Mouse (Mus musculus) layer of hippocampus, adult 8-10 months (tissue): Measurements from ENCODE around the gene Nudt9. TPM values are rescaled to one million over a fixed set of nuclear protein-coding genes. Genes with fewer than 3 reads are reported as not detected.
A peak's percentile ranks its signal among the peaks of the same experiment; 100 is the strongest.
"Not testable (repeated sequence)": the region's sequence is repeated elsewhere in the genome, so short reads cannot be mapped to it uniquely, and the experiment has no call there.

ENCODE experiments used
- DNase-seq, 2 experiments: peaks; one replicate each; pipeline ENCODE4 v3.0.0; 2022; ENCODE audit warnings: low spot score in 2 of 2
- total RNA-seq, 4 experiments: library from RNA; stranded (reverse); gene quantifications; 2 replicates each; pipeline ENCODE4 v1.2.4; 2022

Nudt9 gene
- 10 to 100 TPM; 64.8 to 79.1 (median 69.7) TPM for total RNA-seq

GRCm38 (mm10) chr5:104046256-104047199 is at the start of gene Nudt9:
Gene Nudt9 (plus strand): TSS chr5:104046306.
- peak; percentile 97 to 98 for DNase-seq

- DNase-seq: peak in 1 of 2 experiments; percentile 33
These were observed 47.4 kb upstream of the Nudt9 start for GRCm38 (mm10) chr5:103998739-103999138.

GRCm38 (mm10) chr5:103999738-104000137 is 46.4 kb upstream of the Nudt9 start:
- peak; percentile 42 to 84 for DNase-seq

GRCm38 (mm10) chr5:104002549-104003255 is 43.4 kb upstream of the Nudt9 start:
- DNase-seq: no peak

GRCm38 (mm10) chr5:104003256-104003931 is 42.7 kb upstream of the Nudt9 start:
- no peak for DNase-seq

GRCm38 (mm10) chr5:104003955-104004354 is 42.2 kb upstream of the Nudt9 start:
- no peak for DNase-seq

- DNase-seq: no peak
These were observed 39.3 kb upstream of the Nudt9 start for GRCm38 (mm10) chr5:104006811-104007210.

- DNase-seq: no peak
These were observed 38.3 kb upstream of the Nudt9 start for GRCm38 (mm10) chr5:104007801-104008200.

GRCm38 (mm10) chr5:104009421-104009820 is 36.7 kb upstream of the Nudt9 start:
- no peak for DNase-seq

GRCm38 (mm10) chr5:104010261-104010660 is 35.8 kb upstream of the Nudt9 start:
- no peak for DNase-seq

GRCm38 (mm10) chr5:104011419-104011818 is 34.7 kb upstream of the Nudt9 start:
- DNase-seq: no peak

GRCm38 (mm10) chr5:104021597-104022378 is 24.3 kb upstream of the Nudt9 start, which contains the start of gene Hsd17b11:
Gene Hsd17b11 (minus strand): TSS chr5:104021919.
- DNase-seq: peak; percentile 61 to 62

GRCm38 (mm10) chr5:104022558-104022957 is 23.5 kb upstream of the Nudt9 start:
- no peak for DNase-seq

GRCm38 (mm10) chr5:104023289-104024020 is 22.7 kb upstream of the Nudt9 start:
- no peak for DNase-seq

GRCm38 (mm10) chr5:104024193-104024592 is 21.9 kb upstream of the Nudt9 start:
- not testable (repeated sequence) for DNase-seq

- no peak for DNase-seq
These were observed 21.3 kb upstream of the Nudt9 start for GRCm38 (mm10) chr5:104024762-104025161.

- DNase-seq: no peak
These were observed 20.8 kb upstream of the Nudt9 start for GRCm38 (mm10) chr5:104025245-104025854.

- no peak for DNase-seq
These were observed 13.5 kb upstream of the Nudt9 start for GRCm38 (mm10) chr5:104032434-104033097.

- DNase-seq: no peak
These were observed 11.0 kb upstream of the Nudt9 start for GRCm38 (mm10) chr5:104035066-104035465.
